Mouse (Mus musculus): ENCODE results near the gene Iqgap2. TPM values are rescaled to one million over a fixed set of nuclear protein-coding genes. Genes with fewer than 3 reads are reported as not detected.

The Iqgap2 gene
- polyA plus RNA-seq, 1 experiment from 2014 or later: 3.4 TPM

GRCm38 (mm10) chr13:95684656-95685244 lies 207.0 kb downstream of the Iqgap2 start:
- WGBS: 94% methylated on average over 9 of the region's 9 CpGs
- no peak for ATAC-seq (replicated peaks)

DNA sequence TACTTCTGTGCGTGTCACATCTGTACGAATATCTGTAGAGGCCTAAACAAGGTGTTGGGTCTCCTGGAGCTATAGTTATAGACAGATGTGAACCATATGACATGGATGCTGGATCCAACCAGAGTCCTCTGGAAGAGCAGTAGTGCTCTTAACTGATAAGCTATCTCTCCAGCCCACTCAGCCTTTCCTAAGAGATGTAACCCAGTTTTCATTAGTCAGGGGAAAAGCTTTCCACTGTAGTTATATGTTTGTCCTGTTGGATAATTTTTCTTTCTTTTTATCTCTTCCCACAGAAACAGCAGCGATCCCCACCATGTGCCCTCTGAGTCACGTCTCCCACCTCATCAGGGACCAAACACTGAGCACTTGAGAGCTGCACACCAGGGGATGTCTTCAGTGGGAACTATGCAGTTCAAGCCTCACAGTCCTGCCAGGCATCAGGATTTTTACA lies 212.2 kb downstream of the Iqgap2 start:
- Histone ChIP-seq H3K4me1 (no peaks in the 10 kb centered on the region), H3K36me3 (replicated peaks) (no peaks in the 10 kb centered on the region), H3K9ac (no peak overlapping the region), H3K27me3 (replicated peaks) (no peaks in the 10 kb centered on the region), H3K4me2 (no peak overlapping the region), H3K27ac (no peak overlapping the region), H3K9me3 (no peaks in the 10 kb centered on the region), H3K4me3 (no peak overlapping the region)
- no peak for ATAC-seq (replicated peaks)
- 90% methylated on average over 4 of the region's 4 CpGs for WGBS

More at GRCm38 (mm10) chr13:95684656-95685244, 207.0 kb downstream of the Iqgap2 start:
- H3K27ac ChIP-seq: no peak overlapping the region
- no peaks in the 10 kb centered on the region for H3K9me3 ChIP-seq
- no peaks in the 10 kb centered on the region for H3K36me3 ChIP-seq (replicated peaks)
- no peaks in the 10 kb centered on the region for H3K4me1 ChIP-seq
- no peak overlapping the region for H3K4me3 ChIP-seq
- H3K27me3 ChIP-seq (replicated peaks): no peaks in the 10 kb centered on the region
- no peak overlapping the region for H3K4me2 ChIP-seq
- no peak overlapping the region for H3K9ac ChIP-seq

GRCm38 (mm10) chr13:95679078-95679477 lies 212.6 kb downstream of the Iqgap2 start:
- no peaks in the 10 kb centered on the region for H3K36me3 ChIP-seq (replicated peaks)
- no peak overlapping the region for H3K27ac ChIP-seq
- 83% methylated on average over 5 of the region's 5 CpGs for WGBS
- H3K27me3 ChIP-seq (replicated peaks): no peaks in the 10 kb centered on the region
- no peaks in the 10 kb centered on the region for H3K9me3 ChIP-seq
- ATAC-seq (replicated peaks): no peak
- no peak overlapping the region for H3K4me2 ChIP-seq
- no peak overlapping the region for H3K9ac ChIP-seq
- no peak overlapping the region for H3K4me3 ChIP-seq
- H3K4me1 ChIP-seq: no peaks in the 10 kb centered on the region

GRCm38 (mm10) chr13:95672372-95672771 lies 219.3 kb downstream of the Iqgap2 start:
- H3K4me3 ChIP-seq: no peak overlapping the region
- no peaks in the 10 kb centered on the region for H3K4me1 ChIP-seq
- no peaks in the 10 kb centered on the region for H3K9me3 ChIP-seq
- H3K27ac ChIP-seq: no peak overlapping the region
- H3K9ac ChIP-seq: no peak overlapping the region
- H3K4me2 ChIP-seq: no peak overlapping the region
- H3K36me3 ChIP-seq (replicated peaks): no peaks in the 10 kb centered on the region
- no peak for ATAC-seq (replicated peaks)
- 91% methylated on average over 7 of the region's 7 CpGs for WGBS
- H3K27me3 ChIP-seq (replicated peaks): no peaks in the 10 kb centered on the region

DNA sequence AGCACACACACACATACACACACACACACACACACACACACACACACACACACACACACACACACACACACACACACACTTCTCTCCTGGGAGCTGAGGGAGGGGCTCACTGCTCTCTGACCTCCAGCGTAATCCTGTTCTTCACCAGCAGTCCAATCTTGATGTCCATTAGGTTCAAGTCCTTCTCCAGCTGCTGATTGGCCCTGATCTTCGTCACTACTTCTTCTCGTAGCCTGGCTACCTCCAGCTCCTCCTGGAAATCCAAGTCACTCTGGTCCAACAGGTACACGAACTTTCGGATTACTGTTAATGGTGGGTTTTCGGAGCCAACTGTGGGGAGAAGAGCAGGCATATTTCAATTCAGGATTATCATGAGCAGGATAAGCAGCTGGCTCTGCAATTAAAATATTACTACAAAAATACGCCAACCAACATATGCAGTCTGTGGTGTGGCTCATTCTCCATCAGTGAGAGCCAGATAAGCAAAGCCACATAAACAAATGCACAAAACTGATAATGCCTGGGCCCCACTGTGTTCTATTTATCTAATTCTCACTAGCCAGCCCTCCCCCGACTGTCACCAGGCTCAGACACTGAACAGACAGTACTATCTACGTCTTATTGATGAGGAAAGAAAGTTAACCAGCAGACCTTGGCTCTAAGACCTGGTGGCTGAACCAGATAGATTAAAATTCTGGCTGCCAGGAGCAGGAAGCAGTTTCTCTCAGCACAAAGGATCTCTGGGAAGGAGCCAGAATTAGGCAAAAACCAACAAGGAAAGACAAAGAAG lies 220.4 kb downstream of the Iqgap2 start:
- no peaks in the 10 kb centered on the region for H3K36me3 ChIP-seq (replicated peaks)
- no peaks in the 10 kb centered on the region for H3K4me1 ChIP-seq
- H3K4me2 ChIP-seq: no peak overlapping the region
- no peak overlapping the region for H3K9ac ChIP-seq
- WGBS: 79% methylated on average over 9 of the region's 9 CpGs
- no peaks in the 10 kb centered on the region for H3K27me3 ChIP-seq (replicated peaks)
- H3K27ac ChIP-seq: no peak overlapping the region
- no peak for ATAC-seq (replicated peaks)
- H3K4me3 ChIP-seq: no peak overlapping the region
- no peaks in the 10 kb centered on the region for H3K9me3 ChIP-seq

DNA sequence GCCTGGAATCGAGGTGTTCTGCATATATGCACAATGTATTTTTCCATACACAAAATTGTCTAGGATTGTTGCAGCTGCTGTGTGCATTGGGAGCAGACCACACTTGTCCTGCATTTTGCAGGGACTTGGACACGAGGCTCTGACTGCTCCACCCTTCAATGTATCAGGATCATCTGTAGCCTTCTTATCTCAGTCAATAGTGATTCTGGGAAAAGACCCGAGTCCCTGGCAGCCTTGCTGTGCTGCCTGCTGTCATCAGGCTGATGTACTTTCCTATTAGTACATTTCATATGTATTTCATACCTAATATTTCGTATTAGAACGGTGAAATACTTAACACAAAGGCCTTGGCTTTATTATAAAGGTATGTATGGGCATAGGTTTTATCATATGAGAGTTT lies 221.2 kb downstream of the Iqgap2 start:
- Histone ChIP-seq H3K27me3 (replicated peaks) (no peaks in the 10 kb centered on the region), H3K4me1 (no peaks in the 10 kb centered on the region), H3K27ac (no peak overlapping the region), H3K9ac (no peak overlapping the region), H3K9me3 (no peaks in the 10 kb centered on the region), H3K36me3 (replicated peaks) (no peaks in the 10 kb centered on the region), H3K4me2 (no peak overlapping the region), H3K4me3 (no peak overlapping the region)
- no peak for ATAC-seq (replicated peaks)
- 91% methylated on average over 5 of the region's 5 CpGs for WGBS

- H3K9ac ChIP-seq: no peak overlapping the region
- H3K4me3 ChIP-seq: no peak overlapping the region
- no peaks in the 10 kb centered on the region for H3K9me3 ChIP-seq
- no peaks in the 10 kb centered on the region for H3K27me3 ChIP-seq (replicated peaks)
- WGBS: 27% methylated on average over 7 of the region's 7 CpGs
- H3K27ac ChIP-seq: no peak overlapping the region
- no peaks in the 10 kb centered on the region for H3K36me3 ChIP-seq (replicated peaks)
- no peaks in the 10 kb centered on the region for H3K4me1 ChIP-seq
- H3K4me2 ChIP-seq: no peak overlapping the region
- ATAC-seq (replicated peaks): peak; percentile 62; the same call in 1 of the 2 replicates
Measured at GRCm38 (mm10) chr13:95667260-95667659, 224.5 kb downstream of the Iqgap2 start.

DNA sequence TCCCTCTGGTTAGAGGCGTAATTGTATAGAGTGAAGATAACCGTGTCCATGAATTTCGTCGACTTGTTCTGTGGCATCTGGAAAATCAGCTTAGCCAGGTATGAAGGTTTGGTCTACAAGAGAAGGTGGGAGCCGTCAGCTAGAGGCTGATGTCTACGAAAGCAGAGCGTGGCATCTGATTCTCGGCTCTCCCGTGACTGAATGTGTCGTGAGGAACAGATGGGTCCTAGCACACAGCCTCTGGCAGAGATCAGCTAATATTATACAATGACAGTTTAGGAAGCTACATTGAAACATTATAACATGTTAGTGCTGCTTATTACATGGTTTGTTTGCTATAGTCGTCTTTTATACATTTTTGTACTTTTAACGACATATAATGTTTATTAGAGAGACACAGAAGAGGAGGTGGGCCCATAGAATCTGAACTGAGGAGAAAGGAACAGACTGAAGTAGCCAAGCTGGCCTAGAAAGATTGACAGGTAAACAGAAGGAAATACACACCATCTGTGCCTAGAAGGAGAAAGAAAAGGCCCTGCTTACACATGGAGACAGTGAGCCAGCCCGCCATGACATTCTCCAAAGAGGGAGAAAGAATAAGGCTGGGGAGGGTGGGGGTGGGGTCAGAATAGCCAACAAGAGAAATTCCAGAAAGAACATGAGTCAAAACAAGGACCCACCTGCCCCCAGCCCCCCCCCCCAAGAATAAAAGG lies 225.9 kb downstream of the Iqgap2 start:
- Histone ChIP-seq H3K9ac (no peak overlapping the region), H3K36me3 (replicated peaks) (no peaks in the 10 kb centered on the region), H3K4me1 (no peaks in the 10 kb centered on the region), H3K4me3 (no peak overlapping the region), H3K9me3 (no peaks in the 10 kb centered on the region), H3K27ac (no peak overlapping the region), H3K4me2 (no peak overlapping the region), H3K27me3 (replicated peaks) (no peaks in the 10 kb centered on the region)
- no peak for ATAC-seq (replicated peaks)
- 77% methylated on average over 13 of the region's 13 CpGs for WGBS

DNA sequence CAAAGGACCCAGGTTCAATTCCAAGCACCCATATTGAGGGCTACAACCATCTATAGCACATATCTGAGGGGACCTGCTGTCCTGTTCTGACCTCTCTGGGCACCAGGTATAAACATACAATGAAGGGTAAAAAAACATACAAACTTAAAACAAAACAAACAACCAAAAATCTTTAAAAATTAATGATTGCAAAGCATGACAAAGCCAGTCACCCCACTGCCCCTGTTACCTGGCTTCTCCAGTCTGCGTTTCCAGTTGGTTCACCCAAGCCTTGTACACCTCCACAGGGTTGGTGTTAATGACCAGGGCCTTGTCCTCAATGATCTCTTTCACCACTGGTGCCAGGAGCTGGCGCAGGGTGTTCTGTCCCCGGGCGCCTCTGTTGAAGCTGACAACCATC lies 227.9 kb downstream of the Iqgap2 start:
- no peak overlapping the region for H3K4me2 ChIP-seq
- 95% methylated on average over 4 of the region's 4 CpGs for WGBS
- H3K9me3 ChIP-seq: no peaks in the 10 kb centered on the region
- no peak for ATAC-seq (replicated peaks)
- H3K27ac ChIP-seq: no peak overlapping the region
- H3K9ac ChIP-seq: no peak overlapping the region
- H3K27me3 ChIP-seq (replicated peaks): no peaks in the 10 kb centered on the region
- no peaks in the 10 kb centered on the region for H3K36me3 ChIP-seq (replicated peaks)
- no peak overlapping the region for H3K4me3 ChIP-seq
- no peaks in the 10 kb centered on the region for H3K4me1 ChIP-seq

DNA sequence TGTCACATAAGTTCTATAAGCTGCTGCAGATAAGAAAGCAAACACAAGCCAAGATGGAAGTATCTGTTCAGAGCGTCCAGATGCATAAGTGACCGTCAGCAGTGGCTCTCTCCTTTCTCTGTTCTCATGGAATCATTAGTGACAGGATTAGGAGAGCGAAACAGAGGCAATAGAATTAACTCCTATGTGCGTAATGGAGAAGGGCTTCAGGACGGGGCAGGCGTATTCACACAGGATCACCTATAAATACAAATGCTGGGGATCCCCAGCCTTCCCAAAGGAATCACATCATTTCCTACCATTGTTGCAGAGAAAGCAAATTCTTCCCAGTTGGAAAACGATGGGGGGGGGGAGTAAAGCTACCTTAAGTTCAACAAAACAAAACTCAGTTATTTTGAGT lies 232.3 kb downstream of the Iqgap2 start:
- H3K4me1 ChIP-seq: no peaks in the 10 kb centered on the region
- no peak for ATAC-seq (replicated peaks)
- H3K36me3 ChIP-seq (replicated peaks): no peaks in the 10 kb centered on the region
- no peak overlapping the region for H3K4me2 ChIP-seq
- no peak overlapping the region for H3K4me3 ChIP-seq
- H3K9me3 ChIP-seq: no peaks in the 10 kb centered on the region
- 82% methylated on average over 7 of the region's 7 CpGs for WGBS
- no peaks in the 10 kb centered on the region for H3K27me3 ChIP-seq (replicated peaks)
- no peak overlapping the region for H3K27ac ChIP-seq
- H3K9ac ChIP-seq: no peak overlapping the region

DNA sequence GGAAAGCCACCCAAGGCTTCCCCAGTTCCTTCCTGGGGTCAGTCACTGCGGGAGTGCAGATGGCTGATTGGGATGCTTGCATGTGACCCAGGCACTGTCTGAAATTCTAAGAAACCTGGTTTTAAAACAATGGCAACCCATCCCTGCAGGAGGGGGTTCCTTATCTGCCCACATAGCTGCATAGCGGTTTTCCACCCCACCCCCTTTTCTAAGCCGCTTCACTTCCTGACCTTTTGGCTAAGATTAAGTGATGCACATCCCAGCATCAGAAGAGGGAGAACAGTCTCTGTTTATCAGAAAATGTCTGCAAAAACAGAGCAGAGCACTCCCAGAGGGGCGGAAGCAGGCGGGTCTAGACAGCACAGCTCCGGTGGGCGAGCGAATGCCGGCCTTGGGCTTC lies 234.6 kb downstream of the Iqgap2 start:
- no peak overlapping the region for H3K4me3 ChIP-seq

DNA sequence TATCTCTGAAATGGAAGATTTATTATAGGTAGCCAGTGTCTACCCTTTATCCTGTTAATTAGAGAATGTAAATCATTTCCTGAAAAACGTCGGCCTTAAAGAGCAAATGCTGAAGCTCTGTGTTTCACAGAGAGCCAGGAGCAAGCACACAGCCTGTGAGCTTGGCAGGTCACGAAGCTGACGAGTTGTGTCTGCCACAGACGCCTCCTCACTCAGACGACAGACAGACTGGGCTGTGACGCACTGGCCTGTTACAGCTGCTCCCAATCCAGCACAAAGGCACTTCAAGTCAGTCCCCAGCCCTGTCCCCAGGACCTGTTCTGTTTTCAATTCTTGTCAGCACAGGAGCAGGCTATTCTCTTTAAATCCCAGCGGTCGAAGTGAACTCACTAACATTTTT lies 236.4 kb downstream of the Iqgap2 start:
- 51% methylated on average over 9 of the region's 9 CpGs for WGBS
- H3K36me3 ChIP-seq (replicated peaks): no peaks in the 10 kb centered on the region
- no peak overlapping the region for H3K9ac ChIP-seq
- no peak overlapping the region for H3K4me2 ChIP-seq
- H3K4me3 ChIP-seq: no peak overlapping the region
- no peak for ATAC-seq (replicated peaks)
- H3K27ac ChIP-seq: no peak overlapping the region
- no peaks in the 10 kb centered on the region for H3K4me1 ChIP-seq
- H3K9me3 ChIP-seq: no peaks in the 10 kb centered on the region
- no peaks in the 10 kb centered on the region for H3K27me3 ChIP-seq (replicated peaks)

More for the DNA sequence above, 234.6 kb downstream of the Iqgap2 start:
- Histone ChIP-seq H3K9me3 (no peaks in the 10 kb centered on the region), H3K36me3 (replicated peaks) (no peaks in the 10 kb centered on the region), H3K27ac (no peak overlapping the region), H3K4me2 (no peak overlapping the region), H3K27me3 (replicated peaks) (no peaks in the 10 kb centered on the region), H3K9ac (no peak overlapping the region), H3K4me1 (no peaks in the 10 kb centered on the region)
- ATAC-seq (replicated peaks): no peak
- 71% methylated on average over 9 of the region's 9 CpGs for WGBS
